Mouse (Mus musculus): ENCODE measurements at regions not wholly inside any gene's neighbourhood (a gene's known extent, or its start where the extent isn't known, plus 50 kb on each side); places are given as distances from the start of the nearest gene placed in this dataset.
A peak's percentile ranks its signal among the peaks of the same experiment; 100 is the strongest.

GRCm38 (mm10) chrX:11567827-11568226, 240.2 kb downstream of the H2al1j start:
- Histone ChIP-seq H3K4me3 (ENCODE audit: low read depth, low read length) (no peak overlapping the region), H3K9ac (ENCODE audit: low read length) (no peak overlapping the region), H3K4me2 (ENCODE audit: low read length) (no peak overlapping the region), H3K27ac (ENCODE audit: low read depth, low read length) (no peak overlapping the region), H3K27me3 (replicated peaks; ENCODE audit: control insufficient read depth, insufficient read depth, low read length) (no peaks in the 10 kb centered on the region), H3K4me1 (ENCODE audit: control insufficient read depth, insufficient read depth, low read length) (no peaks in the 10 kb centered on the region), H3K9me3 (replicated peaks; ENCODE audit: control insufficient read depth, low read length) (no peaks in the 10 kb centered on the region), H3K36me3 (ENCODE audit: control insufficient read depth, insufficient read depth, low read length) (no peaks in the 10 kb centered on the region)
- 71% methylated on average over 6 of the region's 6 CpGs for WGBS
- DNase-seq (ENCODE audit: low spot score) = no peak
- ATAC-seq = no peak

- Histone ChIP-seq H3K4me2 (ENCODE audit: low read length) (no peak overlapping the region), H3K27me3 (replicated peaks; ENCODE audit: control insufficient read depth, insufficient read depth, low read length) (no peaks in the 10 kb centered on the region), H3K36me3 (ENCODE audit: control insufficient read depth, insufficient read depth, low read length) (no peaks in the 10 kb centered on the region), H3K4me1 (ENCODE audit: control insufficient read depth, insufficient read depth, low read length) (no peaks in the 10 kb centered on the region), H3K27ac (ENCODE audit: low read depth, low read length) (no peak overlapping the region), H3K9ac (ENCODE audit: low read length) (no peak overlapping the region), H3K4me3 (ENCODE audit: low read depth, low read length) (no peak overlapping the region), H3K9me3 (replicated peaks; ENCODE audit: control insufficient read depth, low read length) (no peaks in the 10 kb centered on the region)
- ATAC-seq (no peak), DNase-seq (ENCODE audit: low spot score) (no peak)
- 84% methylated on average over 5 of the region's 5 CpGs for WGBS
Measured at GRCm38 (mm10) chrX:11568262-11568661, 240.6 kb downstream of the H2al1j start.

- no peaks in the 10 kb centered on the region for H3K36me3 ChIP-seq (ENCODE audit: control insufficient read depth, insufficient read depth, low read length)
- H3K4me2 ChIP-seq (ENCODE audit: low read length) = no peak overlapping the region
- no peaks in the 10 kb centered on the region for H3K9me3 ChIP-seq (replicated peaks; ENCODE audit: control insufficient read depth, low read length)
- WGBS = 82% methylated on average over 3 of the region's 3 CpGs
- no peak overlapping the region for H3K27ac ChIP-seq (ENCODE audit: low read depth, low read length)
- ATAC-seq (no peak), DNase-seq (ENCODE audit: low spot score) (no peak)
- H3K27me3 ChIP-seq (replicated peaks; ENCODE audit: control insufficient read depth, insufficient read depth, low read length) = no peaks in the 10 kb centered on the region
- H3K4me1 ChIP-seq (ENCODE audit: control insufficient read depth, insufficient read depth, low read length) = no peaks in the 10 kb centered on the region; the same call in 1 of the 2 replicates
- H3K9ac ChIP-seq (ENCODE audit: low read length) = no peak overlapping the region
- H3K4me3 ChIP-seq (ENCODE audit: low read depth, low read length) = no peak overlapping the region
Measured at GRCm38 (mm10) chrX:11574354-11574753, 246.7 kb downstream of the H2al1j start.

- H3K4me2 ChIP-seq (ENCODE audit: low read length) = no peak overlapping the region
- WGBS = 82% methylated on average over 6 of the region's 6 CpGs
- H3K27ac ChIP-seq (ENCODE audit: low read depth, low read length) = no peak overlapping the region
- H3K4me1 ChIP-seq (ENCODE audit: control insufficient read depth, insufficient read depth, low read length) = no peaks in the 10 kb centered on the region; the same call in 1 of the 2 replicates
- no peaks in the 10 kb centered on the region for H3K9me3 ChIP-seq (replicated peaks; ENCODE audit: control insufficient read depth, low read length)
- H3K4me3 ChIP-seq (ENCODE audit: low read depth, low read length) = no peak overlapping the region
- DNase-seq (ENCODE audit: low spot score) (no peak), ATAC-seq (no peak)
- H3K9ac ChIP-seq (ENCODE audit: low read length) = no peak overlapping the region
- no peaks in the 10 kb centered on the region for H3K27me3 ChIP-seq (replicated peaks; ENCODE audit: control insufficient read depth, insufficient read depth, low read length)
- no peaks in the 10 kb centered on the region for H3K36me3 ChIP-seq (ENCODE audit: control insufficient read depth, insufficient read depth, low read length)
Measured at GRCm38 (mm10) chrX:11575571-11575970, 247.9 kb downstream of the H2al1j start.

- no peaks in the 10 kb centered on the region for H3K36me3 ChIP-seq (ENCODE audit: control insufficient read depth, insufficient read depth, low read length)
- ATAC-seq (no peak), DNase-seq (ENCODE audit: low spot score) (no peak)
- 74% methylated on average over 8 of the region's 8 CpGs for WGBS
- no peaks in the 10 kb centered on the region for H3K27me3 ChIP-seq (replicated peaks; ENCODE audit: control insufficient read depth, insufficient read depth, low read length)
- no peaks in the 10 kb centered on the region for H3K9me3 ChIP-seq (replicated peaks; ENCODE audit: control insufficient read depth, low read length)
- H3K4me3 ChIP-seq (ENCODE audit: low read depth, low read length) = no peak overlapping the region
- H3K4me2 ChIP-seq (ENCODE audit: low read length) = no peak overlapping the region
- H3K4me1 ChIP-seq (ENCODE audit: control insufficient read depth, insufficient read depth, low read length) = no peaks in the 10 kb centered on the region; the same call in 1 of the 2 replicates
- H3K27ac ChIP-seq (ENCODE audit: low read depth, low read length) = no peak overlapping the region
- H3K9ac ChIP-seq (ENCODE audit: low read length) = no peak overlapping the region
Measured at GRCm38 (mm10) chrX:11576287-11576686, 248.7 kb downstream of the H2al1j start.

GRCm38 (mm10) chrX:11577294-11577693, 249.7 kb downstream of the H2al1j start:
- Histone ChIP-seq H3K4me1 (ENCODE audit: control insufficient read depth, insufficient read depth, low read length) (no peaks in the 10 kb centered on the region; the same call in 1 of the 2 replicates), H3K4me2 (ENCODE audit: low read length) (no peak overlapping the region), H3K9me3 (replicated peaks; ENCODE audit: control insufficient read depth, low read length) (no peaks in the 10 kb centered on the region), H3K27ac (ENCODE audit: low read depth, low read length) (no peak overlapping the region), H3K36me3 (ENCODE audit: control insufficient read depth, insufficient read depth, low read length) (no peaks in the 10 kb centered on the region), H3K27me3 (replicated peaks; ENCODE audit: control insufficient read depth, insufficient read depth, low read length) (no peaks in the 10 kb centered on the region), H3K4me3 (ENCODE audit: low read depth, low read length) (no peak overlapping the region), H3K9ac (ENCODE audit: low read length) (no peak overlapping the region)
- peak; percentile 35 for DNase-seq (ENCODE audit: low spot score)
- WGBS = 69% methylated on average over 3 of the region's 3 CpGs
- no peak for ATAC-seq

GRCm38 (mm10) chrX:11585353-11585752, 257.7 kb downstream of the H2al1j start:
- DNase-seq (ENCODE audit: low spot score) = no peak
- Histone ChIP-seq H3K4me2 (ENCODE audit: low read length) (no peak overlapping the region), H3K9me3 (replicated peaks; ENCODE audit: control insufficient read depth, low read length) (no peaks in the 10 kb centered on the region), H3K27ac (ENCODE audit: low read depth, low read length) (no peak overlapping the region), H3K36me3 (ENCODE audit: control insufficient read depth, insufficient read depth, low read length) (no peaks in the 10 kb centered on the region), H3K4me3 (ENCODE audit: low read depth, low read length) (no peak overlapping the region), H3K27me3 (replicated peaks; ENCODE audit: control insufficient read depth, insufficient read depth, low read length) (no peaks in the 10 kb centered on the region), H3K9ac (ENCODE audit: low read length) (no peak overlapping the region), H3K4me1 (ENCODE audit: control insufficient read depth, insufficient read depth, low read length) (no peaks in the 10 kb centered on the region)
- ATAC-seq = no peak
- 69% methylated on average over 5 of the region's 5 CpGs for WGBS

GRCm38 (mm10) chrX:11591391-11592187, 264.0 kb downstream of the H2al1j start:
- no peaks in the 10 kb centered on the region for H3K27me3 ChIP-seq (replicated peaks; ENCODE audit: control insufficient read depth, insufficient read depth, low read length)
- DNase-seq (ENCODE audit: low spot score) = no peak
- H3K9ac ChIP-seq (ENCODE audit: low read length) = no peak overlapping the region
- no peak overlapping the region for H3K4me2 ChIP-seq (ENCODE audit: low read length)
- H3K4me3 ChIP-seq (ENCODE audit: low read depth, low read length) = no peak overlapping the region
- no peaks in the 10 kb centered on the region for H3K9me3 ChIP-seq (replicated peaks; ENCODE audit: control insufficient read depth, low read length)
- no peak for ATAC-seq
- no peaks in the 10 kb centered on the region for H3K36me3 ChIP-seq (ENCODE audit: control insufficient read depth, insufficient read depth, low read length)
- H3K27ac ChIP-seq (ENCODE audit: low read depth, low read length) = no peak overlapping the region
- H3K4me1 ChIP-seq (ENCODE audit: control insufficient read depth, insufficient read depth, low read length) = no peaks in the 10 kb centered on the region
- WGBS = 44% methylated on average over 10 of the region's 10 CpGs

GRCm38 (mm10) chrX:11594542-11594941, 266.9 kb downstream of the H2al1j start:
- Histone ChIP-seq H3K4me3 (ENCODE audit: low read depth, low read length) (no peak overlapping the region), H3K9ac (ENCODE audit: low read length) (no peak overlapping the region), H3K4me1 (ENCODE audit: control insufficient read depth, insufficient read depth, low read length) (no peaks in the 10 kb centered on the region), H3K27ac (ENCODE audit: low read depth, low read length) (no peak overlapping the region), H3K4me2 (ENCODE audit: low read length) (no peak overlapping the region), H3K27me3 (replicated peaks; ENCODE audit: control insufficient read depth, insufficient read depth, low read length) (no peaks in the 10 kb centered on the region), H3K9me3 (replicated peaks; ENCODE audit: control insufficient read depth, low read length) (no peaks in the 10 kb centered on the region), H3K36me3 (ENCODE audit: control insufficient read depth, insufficient read depth, low read length) (no peaks in the 10 kb centered on the region)
- 40% methylated on average over 3 of the region's 3 CpGs for WGBS
- DNase-seq (ENCODE audit: low spot score) (peak; percentile 25), ATAC-seq (no peak)

Measured in forebrain, embryonic 14.5 days (tissue).